Mouse (Mus musculus): ENCODE results near the gene Ankrd42. TPM values are rescaled to one million over a fixed set of nuclear protein-coding genes. Genes with fewer than 3 reads are reported as not detected.
A peak's percentile ranks its signal among the peaks of the same experiment; 100 is the strongest.

Gene Ankrd42
- total RNA-seq, 2 experiments from 2014 or later, result 0.62 to 0.69 TPM

DNA sequence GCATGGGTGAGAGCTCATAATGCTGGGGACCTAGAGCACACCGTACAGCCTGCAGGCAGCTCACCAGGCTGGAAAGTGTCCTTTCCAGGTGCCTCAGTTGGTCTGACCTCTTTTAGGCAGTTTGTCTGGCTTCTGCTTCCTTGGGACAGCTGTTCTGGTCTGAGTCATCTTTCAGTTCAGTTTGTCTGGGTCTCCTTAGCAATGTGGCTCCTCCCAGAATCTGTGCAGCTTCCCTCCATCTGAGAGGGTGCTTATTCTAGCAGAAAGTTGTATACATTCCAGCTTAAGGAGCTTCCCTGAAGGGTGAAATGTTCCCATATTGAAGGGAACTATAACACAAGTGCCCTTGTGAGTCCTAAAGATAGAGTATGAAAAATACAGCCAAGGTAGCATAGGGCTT lies 70.2 kb downstream of the Ankrd42 start:
- no peak for DNase-seq

DNA sequence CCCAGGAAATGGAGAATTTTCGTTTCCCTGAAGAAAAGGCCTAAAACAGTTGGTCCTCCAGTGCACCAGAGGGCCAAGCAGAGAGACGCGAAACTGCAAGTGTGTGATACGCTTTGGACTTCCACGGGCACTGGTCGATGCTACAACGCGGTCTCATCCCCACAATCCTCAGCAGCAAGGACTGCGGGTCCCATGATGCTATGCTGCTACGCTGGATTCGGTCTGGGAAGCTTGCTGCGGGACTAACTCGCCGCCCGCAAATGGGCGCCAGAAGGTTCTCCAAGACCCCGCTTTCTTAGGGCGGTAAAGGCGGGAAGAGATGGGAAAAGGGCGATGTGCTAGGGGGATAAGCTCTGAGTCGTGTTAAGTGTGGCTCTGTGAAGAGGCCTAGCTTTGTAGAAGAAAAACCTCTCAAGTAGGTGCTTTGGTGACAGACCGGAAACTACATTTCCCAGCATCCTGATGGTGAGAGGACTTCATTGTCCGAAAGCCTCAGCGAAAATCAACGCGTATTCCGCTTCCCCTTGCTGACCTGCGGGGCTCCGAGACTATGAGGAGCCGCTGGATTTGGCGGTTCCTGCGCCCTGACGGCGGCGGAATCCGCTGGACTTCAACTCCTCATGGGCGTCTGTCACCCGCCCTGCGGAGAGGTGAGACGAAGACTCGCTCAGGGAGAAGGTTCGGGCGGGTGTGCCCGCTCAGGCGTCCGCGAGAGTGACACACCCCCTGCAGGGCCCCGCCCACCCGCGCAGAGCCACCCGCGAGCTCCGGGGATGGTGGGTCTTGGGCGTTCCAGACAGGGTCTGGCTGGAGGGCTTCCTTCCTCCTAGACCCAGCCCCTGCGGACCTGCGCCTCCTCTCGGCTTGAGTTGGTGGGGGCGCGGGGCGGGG lies 75.7 kb downstream of the Ankrd42 start, which contains the start of gene Ccdc90b:
TSS of gene Ccdc90b (plus strand) at position 164 of the 891 bp plus-strand sequence.
- peak; percentile 89 for DNase-seq

DNA sequence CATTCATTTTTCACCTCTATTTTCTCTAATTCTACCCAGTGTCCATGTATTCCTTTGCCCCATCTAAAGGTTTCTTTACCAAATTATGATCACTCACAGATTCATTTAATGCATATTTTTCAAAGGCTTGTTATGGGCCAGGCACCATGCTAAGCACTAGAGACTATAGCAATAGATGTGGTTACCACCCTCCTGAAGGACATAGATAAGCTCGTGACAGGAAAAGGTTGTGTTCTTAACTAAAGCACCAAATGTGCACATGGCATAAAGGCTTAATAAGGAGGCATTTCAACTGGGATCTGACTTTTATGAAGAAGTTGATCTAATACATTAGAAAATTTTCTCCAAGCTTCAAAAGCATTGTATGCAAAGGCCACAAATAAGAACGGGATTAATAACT lies 78.2 kb downstream of the Ankrd42 start:
- DNase-seq, result no peak

DNA sequence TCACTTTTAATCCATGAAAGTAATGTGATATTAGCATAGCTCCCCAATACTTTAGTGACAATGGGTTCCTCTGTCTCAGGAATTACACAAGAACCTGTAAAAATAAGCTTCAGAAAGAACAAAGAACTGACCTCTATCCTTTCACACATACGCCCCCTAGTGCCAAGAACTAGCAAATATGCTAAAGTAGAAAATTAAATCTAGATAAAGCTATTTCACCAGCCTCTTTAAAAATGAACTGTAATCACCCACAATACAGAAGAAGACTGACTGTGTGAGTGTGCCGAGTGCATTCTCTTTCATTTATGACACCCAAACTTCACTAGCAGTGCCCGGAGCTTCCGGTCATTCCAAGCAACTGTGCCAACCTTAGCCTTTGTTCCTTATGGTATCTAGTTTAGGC lies 86.0 kb downstream of the Ankrd42 start:
- no peak for DNase-seq

DNA sequence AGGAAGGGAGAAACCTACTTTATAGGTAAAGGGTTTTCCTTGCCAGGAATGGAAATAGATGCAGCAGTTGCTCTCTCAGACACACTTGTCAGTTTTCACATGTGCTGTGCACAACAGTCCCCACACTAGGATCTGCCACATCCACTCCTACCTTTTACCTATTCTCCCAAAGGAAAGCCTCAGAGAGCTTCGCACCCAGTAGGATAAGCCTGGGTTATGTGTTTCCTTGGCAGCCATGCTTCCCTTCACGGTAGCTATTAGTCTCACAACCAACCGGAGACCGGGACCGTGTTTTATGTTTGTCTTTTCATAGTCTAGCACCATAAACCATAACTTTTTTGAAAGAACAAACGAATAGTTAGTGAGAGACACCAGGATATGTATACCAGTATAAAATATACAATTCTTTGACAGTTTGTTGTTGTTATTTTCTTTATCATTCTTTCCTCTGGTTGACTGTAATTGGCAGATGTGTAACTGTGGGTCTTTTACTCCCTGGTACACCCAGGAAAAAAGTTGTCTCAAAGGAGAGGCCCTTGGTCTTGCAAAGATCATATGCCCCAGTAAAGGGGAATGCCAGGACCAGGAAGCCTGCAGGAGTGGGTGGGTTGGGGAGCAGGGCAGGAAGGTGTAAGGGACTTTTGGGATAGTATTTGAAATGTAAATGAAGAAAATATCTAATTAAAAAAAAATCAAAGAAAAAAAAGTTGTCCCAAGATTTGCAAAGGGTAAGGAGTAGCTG lies 86.5 kb downstream of the Ankrd42 start:
- DNase-seq, result no peak

DNA sequence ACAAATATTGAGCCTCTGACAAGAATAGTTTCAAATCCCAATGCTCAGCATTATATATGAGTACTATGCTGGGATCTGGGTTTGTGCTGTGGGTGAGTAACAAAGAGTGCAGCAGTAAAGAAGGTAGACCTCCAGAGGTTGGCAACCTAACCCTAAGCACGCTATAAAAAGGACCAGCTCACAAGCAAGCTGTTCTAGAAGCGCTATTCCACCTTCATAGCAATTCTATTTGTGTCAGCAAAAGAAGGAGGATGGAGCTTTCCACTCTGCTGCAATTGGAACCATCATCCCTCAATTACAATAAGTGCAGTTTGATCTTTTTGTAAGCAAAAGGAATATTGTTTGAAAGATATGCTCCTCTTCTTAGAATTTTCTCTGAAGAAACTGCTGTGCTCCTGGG lies 90.2 kb downstream of the Ankrd42 start:
- no peak for DNase-seq

DNA sequence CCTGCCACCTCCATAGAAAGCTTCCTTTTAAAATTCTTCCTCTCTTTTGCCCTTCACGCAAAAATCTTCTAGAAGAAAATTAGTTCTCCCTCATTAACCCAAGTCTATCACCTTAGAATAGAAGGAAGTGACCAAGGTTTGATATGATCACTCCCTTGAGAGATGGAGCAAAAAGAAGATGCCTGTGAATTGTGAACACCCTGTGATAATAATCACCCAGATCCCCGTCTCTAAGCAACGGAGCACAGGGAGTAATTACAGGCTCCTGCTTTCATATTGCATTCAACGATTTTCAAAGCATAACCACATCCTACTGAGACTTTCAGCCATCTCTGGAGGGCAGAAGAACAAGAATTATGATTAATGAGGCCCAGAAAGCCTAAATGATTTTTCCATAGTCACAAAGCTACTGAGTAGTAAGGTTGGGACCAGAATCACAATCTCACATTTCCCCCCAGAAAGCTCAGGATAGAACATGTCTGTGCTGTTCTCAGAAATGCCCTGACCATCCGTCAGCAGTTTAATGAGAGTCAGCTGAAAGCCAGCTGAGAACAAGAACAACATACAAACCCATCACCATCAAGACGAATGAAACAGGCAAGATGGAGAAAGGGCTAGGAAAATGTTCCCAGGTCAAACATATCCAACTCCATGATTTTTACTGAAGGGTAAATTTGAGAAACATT lies 104.4 kb downstream of the Ankrd42 start:
- no peak for DNase-seq

Other genes with a start within 250 kb of the Ankrd42 start
- 10 to 100 TPM; 16.4 to 16.7 TPM for gene Ccdc90b, start 76.0 kb downstream of the Ankrd42 start, total RNA-seq (2021)
- 10 to 100 TPM; 17.9 to 19.9 TPM for gene Pcf11, start 32.8 kb upstream of the Ankrd42 start, total RNA-seq (2021)
- gene Rab30, start 104.5 kb upstream of the Ankrd42 start, total RNA-seq (2021), result 10 to 100 TPM in 1 of 2 experiments, 1 to 10 TPM in 1; 6.7 to 12.7 TPM
- under 1 TPM in 1 of 2 experiments, not detected in 1; 0.24 TPM for gene Ddias, start 237.1 kb upstream of the Ankrd42 start, total RNA-seq (2021)
- gene Prcp, start 237.3 kb upstream of the Ankrd42 start, total RNA-seq (2021), result 1 to 10 TPM; 3.7 to 6.6 TPM

Data from gastrocnemius, postnatal 25 days (tissue).